Mouse (Mus musculus): ENCODE measurements around the gene Yod1. TPM values are rescaled to one million over a fixed set of nuclear protein-coding genes. Genes with fewer than 3 reads are reported as not detected.

Yod1 gene
- total RNA-seq, 2 experiments from 2014 or later = 75.7 to 86.2 TPM

DNA sequence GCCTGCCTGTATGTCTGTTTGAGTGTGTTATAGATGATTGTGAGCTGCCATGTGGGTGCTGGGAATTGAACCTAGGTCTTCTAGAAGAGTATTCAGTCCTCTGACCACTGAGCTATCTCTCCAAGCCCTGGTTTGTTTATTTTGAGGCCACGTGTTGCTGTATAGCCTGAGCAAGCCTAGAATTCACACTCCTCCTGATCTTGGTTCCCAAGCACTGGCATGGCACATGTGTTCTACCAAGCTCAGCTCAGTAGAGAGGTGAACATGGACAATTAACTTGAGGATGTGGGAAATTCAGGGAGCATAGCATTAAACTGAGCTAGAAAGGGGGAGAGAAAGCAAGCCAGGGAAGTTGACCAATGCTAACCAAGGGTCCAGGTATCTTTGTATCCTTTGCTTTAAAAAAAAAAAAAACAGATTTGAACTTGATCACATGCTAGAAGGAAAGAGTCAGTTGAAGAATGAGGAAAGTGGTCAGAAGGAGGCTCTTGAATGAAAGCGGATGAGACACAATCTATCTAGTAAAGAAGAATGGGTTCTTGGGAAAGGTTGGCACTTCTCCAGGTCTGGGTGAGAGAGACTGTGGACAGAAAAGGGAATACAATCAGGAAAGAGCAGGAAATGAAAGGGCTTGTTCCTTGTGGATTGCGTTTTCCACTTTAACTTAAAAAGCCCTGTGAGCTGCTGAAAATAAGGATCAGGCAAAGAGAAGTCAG lies 45.1 kb downstream of the Yod1 start:
- ATAC-seq (replicated peaks; ENCODE audit: low FRiP score, poor library complexity, severe bottlenecking) = no peak

DNA sequence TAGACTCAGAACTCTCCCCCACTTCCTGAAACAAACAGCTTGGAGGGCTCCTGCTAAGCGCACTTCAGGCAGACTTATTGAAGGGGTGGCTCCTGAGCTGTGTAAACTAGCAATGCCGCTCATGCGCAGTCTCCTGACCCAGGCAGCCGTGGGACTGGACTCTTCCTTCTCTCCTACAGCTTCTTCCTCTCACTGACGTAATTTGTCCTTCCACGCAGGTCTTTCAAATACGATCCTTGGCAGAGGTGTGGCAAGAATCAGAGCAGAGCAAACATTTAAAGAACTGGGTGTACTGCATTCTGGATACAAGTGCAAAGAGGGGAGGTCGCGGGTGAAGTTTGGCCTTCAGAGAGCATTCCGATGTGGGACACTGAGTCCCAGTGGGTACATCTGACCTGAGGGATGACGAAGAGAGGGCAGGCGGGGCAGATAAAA lies 46.9 kb downstream of the Yod1 start:
- no peak for ATAC-seq (replicated peaks; ENCODE audit: low FRiP score, poor library complexity, severe bottlenecking)

DNA sequence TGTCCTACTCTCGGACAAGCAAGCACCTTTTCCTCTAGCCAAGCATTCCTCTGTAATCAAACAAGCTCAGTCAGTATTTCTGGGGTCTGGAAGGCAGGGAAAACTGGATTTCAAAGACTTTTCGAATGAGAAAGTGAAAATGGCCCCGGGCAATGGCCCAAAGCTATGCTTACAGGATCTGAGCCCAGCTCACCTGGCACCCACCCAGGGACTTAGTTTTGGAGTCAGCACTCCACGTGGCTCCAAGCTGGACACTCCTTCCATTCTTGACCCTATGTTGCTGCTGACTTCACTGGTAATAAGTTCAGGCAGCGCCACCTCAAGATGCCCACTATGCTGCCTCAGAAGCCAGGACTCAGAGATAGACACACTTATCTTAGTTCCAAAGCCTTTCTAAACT lies 49.9 kb downstream of the Yod1 start:
- ATAC-seq (replicated peaks; ENCODE audit: low FRiP score, poor library complexity, severe bottlenecking) = no peak

DNA sequence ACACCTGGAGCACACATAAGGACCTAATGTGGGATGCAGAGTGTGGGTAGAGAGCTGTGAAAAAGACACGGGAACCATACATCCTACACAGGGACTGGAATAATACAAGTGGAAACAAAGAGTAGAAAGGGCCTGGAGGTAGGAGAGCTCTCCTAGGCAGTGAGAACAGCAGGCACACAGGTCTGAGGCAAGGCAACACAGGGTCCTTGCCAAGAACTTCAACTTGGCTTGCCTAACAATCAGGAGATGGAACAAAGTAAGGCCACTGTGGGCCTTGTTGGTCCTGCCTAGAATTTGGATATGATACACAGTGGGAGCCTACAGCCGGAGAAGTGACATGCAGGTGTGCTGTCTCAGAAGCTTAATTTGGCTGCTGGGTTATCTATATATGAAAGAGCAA lies 52.8 kb downstream of the Yod1 start:
- ATAC-seq (replicated peaks; ENCODE audit: low FRiP score, poor library complexity, severe bottlenecking) = no peak

DNA sequence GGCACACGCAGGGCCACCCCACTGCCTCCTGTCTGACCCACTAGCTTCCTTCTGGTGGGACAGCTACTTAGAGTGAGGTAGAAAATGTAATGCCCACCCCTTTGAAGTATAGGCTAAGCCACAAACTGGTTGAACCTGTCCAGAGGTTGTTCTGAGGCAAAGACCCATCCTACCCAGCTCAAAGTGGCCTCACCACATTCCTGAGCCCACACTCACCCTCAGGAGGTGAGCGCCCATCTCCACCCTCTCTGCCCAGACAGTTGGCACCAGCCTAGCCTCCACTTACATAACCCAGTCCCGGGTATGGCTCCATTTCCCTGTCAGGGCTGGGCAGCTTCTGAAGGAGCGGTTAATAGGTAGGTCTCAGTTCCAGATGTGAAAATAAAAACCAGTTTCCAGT lies 53.4 kb downstream of the Yod1 start:
- ATAC-seq (replicated peaks; ENCODE audit: low FRiP score, poor library complexity, severe bottlenecking) = no peak

DNA sequence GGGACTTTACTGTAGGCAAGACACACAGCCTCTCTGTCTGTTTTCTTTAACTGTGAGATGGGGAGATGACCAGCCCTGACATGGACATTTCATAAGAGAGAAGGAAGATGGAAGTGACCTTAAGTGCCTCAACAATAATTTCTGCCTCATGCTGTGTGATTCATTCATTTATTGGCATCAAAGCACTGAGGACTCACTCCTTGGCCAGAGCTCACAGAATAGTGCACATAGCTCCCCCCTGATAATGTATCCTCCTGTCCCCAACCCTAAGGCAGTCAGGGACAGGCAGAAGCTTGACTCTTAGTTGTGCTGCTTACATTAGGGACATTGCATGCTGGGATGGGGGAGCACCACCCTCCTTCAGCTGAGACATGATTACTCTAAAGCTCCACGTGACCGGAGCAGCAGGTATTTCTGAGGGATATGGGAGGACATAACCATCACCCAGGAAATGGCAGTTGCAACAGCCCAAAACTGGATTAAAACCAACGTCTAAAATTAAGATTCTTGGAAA lies 53.9 kb downstream of the Yod1 start:
- ATAC-seq (replicated peaks; ENCODE audit: low FRiP score, poor library complexity, severe bottlenecking) = no peak

Other genes starting within 250 kb of the Yod1 start
- 0.42 TPM in 1 of 2 replicates, not detected in the other for gene Zp3r, start 87.7 kb upstream of the Yod1 start, total RNA-seq (2015; ENCODE audit: low replicate concordance)
- not detected in 2 replicates for gene Zp3r, start 87.7 kb upstream of the Yod1 start, total RNA-seq (2017; ENCODE audit: low replicate concordance)
- gene C4bp, start 55.7 kb upstream of the Yod1 start, total RNA-seq (2015; ENCODE audit: low replicate concordance) = 1.7 TPM in 1 of 2 replicates, not detected in the other
- gene C4bp, start 55.7 kb upstream of the Yod1 start, total RNA-seq (2017; ENCODE audit: low replicate concordance) = 0.56 TPM in 1 of 2 replicates, not detected in the other
- not detected in 2 replicates for gene Gm29427, start 1.5 kb upstream of the Yod1 start, total RNA-seq (2015; ENCODE audit: low replicate concordance)
- gene Gm29427, start 1.5 kb upstream of the Yod1 start, total RNA-seq (2017; ENCODE audit: low replicate concordance) = not detected in 2 replicates
- gene Pfkfb2, start 11.9 kb downstream of the Yod1 start, total RNA-seq (2015; ENCODE audit: low replicate concordance) = 20.9 and 21.1 TPM in 2 replicates
- gene Pfkfb2, start 11.9 kb downstream of the Yod1 start, total RNA-seq (2017; ENCODE audit: low replicate concordance) = 51.3 and 55.4 TPM in 2 replicates
- 2.7 and 5.4 TPM in 2 replicates for gene AA986860, start 14.6 kb downstream of the Yod1 start, total RNA-seq (2015; ENCODE audit: low replicate concordance)
- gene AA986860, start 14.6 kb downstream of the Yod1 start, total RNA-seq (2017; ENCODE audit: low replicate concordance) = 1.4 and 2.5 TPM in 2 replicates
- gene Fcamr, start 83.6 kb downstream of the Yod1 start, total RNA-seq (2015; ENCODE audit: low replicate concordance) = not detected in 2 replicates
- gene Fcamr, start 83.6 kb downstream of the Yod1 start, total RNA-seq (2017; ENCODE audit: low replicate concordance) = not detected in 2 replicates
- gene Pigr, start 109.4 kb downstream of the Yod1 start, total RNA-seq (2015; ENCODE audit: low replicate concordance) = not detected in 2 replicates
- not detected in 2 replicates for gene Pigr, start 109.4 kb downstream of the Yod1 start, total RNA-seq (2017; ENCODE audit: low replicate concordance)
- not detected in 2 replicates for gene Fcmr, start 148.3 kb downstream of the Yod1 start, total RNA-seq (2015; ENCODE audit: low replicate concordance)
- gene Fcmr, start 148.3 kb downstream of the Yod1 start, total RNA-seq (2017; ENCODE audit: low replicate concordance) = 0.28 TPM in 1 of 2 replicates, not detected in the other
- gene Il24, start 170.1 kb downstream of the Yod1 start, total RNA-seq (2015; ENCODE audit: low replicate concordance) = 2.1 TPM in 1 of 2 replicates, not detected in the other
- gene Il24, start 170.1 kb downstream of the Yod1 start, total RNA-seq (2017; ENCODE audit: low replicate concordance) = not detected in 2 replicates
- not detected in 2 replicates for gene Il20, start 194.1 kb downstream of the Yod1 start, total RNA-seq (2015; ENCODE audit: low replicate concordance)
- gene Il20, start 194.1 kb downstream of the Yod1 start, total RNA-seq (2017; ENCODE audit: low replicate concordance) = not detected in 2 replicates
- not detected in 2 replicates for gene Il19, start 222.8 kb downstream of the Yod1 start, total RNA-seq (2015; ENCODE audit: low replicate concordance)
- gene Il19, start 222.8 kb downstream of the Yod1 start, total RNA-seq (2017; ENCODE audit: low replicate concordance) = not detected in 2 replicates